Mouse (Mus musculus): ENCODE results near the gene Gm10283.
"Not testable (repeated sequence)": the region's sequence is repeated elsewhere in the genome, so short reads cannot be mapped to it uniquely, and the experiment has no call there.

The Gm10283 gene

GRCm38 (mm10) chr8:60503098-60503497 lies at the start of gene Gm10283:
Gene Gm10283 (minus strand): TSS chr8:60503198.
- no peak for DNase-seq

GRCm38 (mm10) chr8:60534945-60535344 lies 31.9 kb upstream of the Gm10283 start:
- no peak for DNase-seq

GRCm38 (mm10) chr8:60518286-60518685 lies 15.3 kb upstream of the Gm10283 start:
- no peak for DNase-seq

- DNase-seq: peak; percentile 72
Measured at GRCm38 (mm10) chr8:60505653-60506521, 2.9 kb upstream of the Gm10283 start, which contains the start of gene Aadat. Gene Aadat (plus strand): TSS chr8:60505932.

GRCm38 (mm10) chr8:60495046-60495445 lies 8.0 kb downstream of the Gm10283 start:
- not testable (repeated sequence) for DNase-seq

- no peak for DNase-seq
Measured at GRCm38 (mm10) chr8:60494606-60495005, 8.4 kb downstream of the Gm10283 start.

DNA sequence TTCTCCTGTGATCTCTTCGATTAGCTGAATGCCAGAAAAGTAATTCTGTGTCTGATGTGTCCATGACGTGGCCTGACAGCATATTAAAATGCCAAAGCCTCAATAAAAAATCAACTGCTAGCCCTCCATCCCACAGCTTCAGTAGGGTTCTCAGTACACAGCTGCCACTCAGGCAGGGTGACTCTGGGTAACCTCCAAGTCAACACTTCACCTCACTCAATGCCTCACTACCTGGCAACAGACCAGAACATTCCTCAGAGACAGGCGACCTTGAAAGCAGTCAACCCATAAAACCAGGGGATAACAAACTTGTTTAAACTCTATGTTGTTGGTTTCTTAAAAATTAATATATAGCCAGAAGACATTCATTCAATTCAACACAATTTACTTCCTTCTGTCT lies 10.5 kb downstream of the Gm10283 start:
- DNase-seq: no peak

- DNase-seq: no peak
Measured at GRCm38 (mm10) chr8:60491871-60492270, 11.1 kb downstream of the Gm10283 start.

DNA sequence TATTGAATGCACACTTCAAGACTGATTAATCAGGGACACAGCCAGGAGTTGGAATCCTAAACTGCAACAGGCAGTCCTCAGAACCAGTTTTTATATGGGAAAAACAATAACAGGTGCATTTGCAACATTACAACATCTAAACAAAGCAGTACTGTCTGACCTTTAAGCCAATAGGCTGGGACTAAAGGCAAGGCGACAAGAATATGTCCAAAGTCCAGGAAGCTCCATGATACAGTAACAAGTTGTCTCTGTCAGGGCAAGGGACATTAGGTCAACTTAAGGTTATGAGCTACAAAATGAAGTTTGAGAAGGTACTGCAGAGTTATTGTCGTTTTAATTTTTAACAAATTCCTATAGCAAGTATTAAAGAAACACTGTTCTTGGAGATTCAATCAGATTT lies 12.9 kb downstream of the Gm10283 start:
- no peak for DNase-seq

DNA sequence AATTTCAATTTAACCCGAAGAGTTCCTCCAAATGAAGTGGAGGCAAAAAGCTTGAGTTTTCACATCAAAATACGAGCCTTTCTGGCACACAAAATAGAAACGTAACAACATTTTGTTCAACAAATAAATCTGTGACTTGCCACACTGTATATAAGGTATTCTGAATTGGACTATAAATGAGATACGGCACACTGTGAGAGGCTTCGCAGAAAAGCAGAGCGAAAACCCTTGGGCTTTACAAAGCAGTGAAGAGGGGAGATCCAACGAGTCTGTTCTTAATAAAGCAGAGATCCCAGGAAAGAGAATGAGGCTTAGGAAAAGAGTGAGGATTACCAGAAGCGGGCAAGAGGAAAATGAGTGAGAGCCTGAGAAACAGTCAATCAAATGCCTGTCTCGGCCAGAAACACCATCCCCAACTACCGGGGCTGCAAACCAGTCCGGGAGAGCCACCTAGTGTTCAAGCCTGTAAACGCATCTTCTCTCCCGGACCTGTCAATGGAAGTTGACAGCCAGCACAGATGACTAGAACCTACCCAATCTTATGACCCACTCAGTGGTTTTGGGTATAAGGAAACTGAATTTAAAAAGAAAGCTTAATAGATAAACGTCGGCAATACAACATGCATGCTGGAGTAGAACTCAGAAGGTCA lies 36.2 kb downstream of the Gm10283 start:
- DNase-seq: peak; percentile 50

DNA sequence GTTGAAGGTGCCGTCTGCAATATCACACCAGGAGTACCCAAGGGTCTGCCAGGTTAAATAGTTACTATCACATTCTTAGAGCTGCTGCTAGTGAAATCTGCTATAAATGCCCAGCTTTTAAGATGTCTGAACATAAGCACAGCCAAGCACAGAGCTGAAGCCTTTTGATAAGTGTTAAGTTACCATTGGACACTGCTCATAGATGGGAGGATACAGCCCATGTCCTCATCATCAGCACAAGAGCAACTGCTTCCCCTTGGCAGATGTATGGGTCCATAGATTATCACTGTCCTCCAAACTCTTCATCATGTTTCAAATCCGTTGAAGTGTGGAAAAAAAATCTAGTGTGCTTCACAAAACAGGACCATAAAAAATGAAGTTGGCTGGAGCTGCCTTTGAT lies 53.7 kb downstream of the Gm10283 start:
- DNase-seq: no peak

GRCm38 (mm10) chr8:60444989-60445388 lies 58.0 kb downstream of the Gm10283 start:
- DNase-seq: no peak

DNA sequence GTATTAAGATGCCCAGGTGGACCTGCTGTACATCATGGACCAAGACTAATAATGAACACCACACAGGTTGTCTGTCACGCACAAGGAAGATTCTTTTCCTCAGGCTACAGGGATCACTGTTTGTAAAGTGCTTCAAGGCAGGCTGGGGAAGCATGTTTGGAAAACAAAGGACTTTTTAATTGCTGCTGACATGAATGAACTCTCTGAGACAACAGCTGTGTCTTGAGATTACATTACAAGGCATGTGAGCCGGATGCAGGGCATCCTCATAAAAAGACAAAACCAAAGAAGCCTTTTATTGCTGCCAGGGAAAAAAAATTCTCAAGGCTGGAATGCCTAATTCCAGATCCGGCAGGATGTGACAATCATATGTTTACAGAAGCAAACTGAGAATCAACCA lies 64.4 kb downstream of the Gm10283 start:
- no peak for DNase-seq

DNA sequence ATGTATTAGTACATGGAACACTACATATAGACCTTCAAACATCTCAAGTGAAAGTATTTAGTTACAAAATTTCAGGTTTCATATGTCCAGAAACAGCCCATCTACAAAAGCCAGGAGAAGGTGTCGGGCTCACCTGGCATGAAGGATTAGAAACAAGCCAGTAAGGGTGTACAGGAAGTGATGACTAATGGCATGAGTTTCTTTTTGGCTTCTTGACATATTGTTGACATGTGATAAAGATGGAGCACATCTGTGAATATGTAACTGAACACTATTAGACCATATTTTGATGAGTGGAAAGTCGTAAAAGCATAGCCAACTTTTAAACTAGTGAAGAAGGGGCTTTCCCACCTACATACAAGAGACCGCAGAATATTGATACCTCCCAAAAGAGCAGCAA lies 66.1 kb downstream of the Gm10283 start:
- DNase-seq: no peak

GRCm38 (mm10) chr8:60432649-60433048 lies 70.3 kb downstream of the Gm10283 start:
- DNase-seq: no peak

DNA sequence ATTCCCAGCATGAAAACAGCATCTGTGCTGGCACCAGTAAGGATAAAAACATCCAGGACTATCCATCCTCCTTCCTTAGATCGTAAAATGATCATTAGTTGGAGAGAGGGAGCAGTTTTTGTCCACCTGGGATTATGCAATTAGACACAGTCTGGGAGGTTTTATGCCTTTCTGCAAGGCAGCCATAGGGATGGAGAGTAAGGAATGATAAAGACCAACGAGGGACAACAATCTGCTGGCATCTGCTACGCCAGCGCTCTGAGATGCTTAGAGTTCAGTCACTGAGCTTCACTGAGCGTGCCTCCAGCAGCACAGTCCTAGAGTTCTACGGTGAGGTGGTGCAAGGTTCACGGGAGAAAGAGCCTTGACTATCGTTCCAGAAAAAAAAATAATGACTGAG lies 96.6 kb downstream of the Gm10283 start:
- no peak for DNase-seq

- DNase-seq: no peak
Measured at GRCm38 (mm10) chr8:60404994-60405548, 97.9 kb downstream of the Gm10283 start.

- DNase-seq: no peak
Measured at GRCm38 (mm10) chr8:60393675-60394074, 109.3 kb downstream of the Gm10283 start.

- DNase-seq: no peak
Measured at GRCm38 (mm10) chr8:60386589-60386988, 116.4 kb downstream of the Gm10283 start.

All from cerebellum, adult 8-10 months (tissue).